Mouse (Mus musculus): Measurements from ENCODE around the gene Rnf182.
A peak's percentile ranks its signal among the peaks of the same experiment; 100 is the strongest.

- TF ChIP-seq CTCF (IDR thresholded peaks at IDR 0.05; ENCODE audit: extremely low read depth, insufficient read length, insufficient replicate concordance, low read depth, low read length) (peak; percentile 28; the same call in 1 of the 2 replicates), POLR2A (IDR thresholded peaks at IDR 0.05; ENCODE audit: low read depth, low read length) (no peak)
These were observed 38.3 kb upstream of the Rnf182 start for GRCm38 (mm10) chr13:43577254-43577653.
